In the genomic region with DNA sequence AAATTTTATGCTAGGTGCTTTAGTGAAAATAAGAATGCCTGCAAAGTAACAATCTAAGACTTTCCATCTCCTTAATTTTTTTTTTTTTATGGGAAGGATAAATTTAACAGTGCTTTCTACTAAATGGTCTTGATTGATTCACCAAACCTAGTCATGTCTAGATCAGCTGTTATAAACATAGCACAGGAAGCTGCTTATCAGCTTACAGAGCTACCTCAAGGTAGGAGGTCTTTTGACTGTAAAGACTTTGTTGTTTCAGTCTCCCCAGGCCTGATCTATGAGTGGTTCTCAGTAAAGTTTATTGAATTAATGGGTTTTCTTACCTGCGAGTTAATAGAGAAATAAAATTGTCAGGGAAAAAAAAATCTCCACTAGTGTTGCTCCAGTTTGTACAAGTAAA, we compare ENCODE assay signal across 14 mouse cellular contexts.
"Had no signal": no experiment of that assay in that cellular context is flagged by ENCODE, and none has a peak within 500 bp of the region (broad histone marks: within the 10 kb centered on the region; RNA-seq: fewer than 3 reads in every experiment).

No protein-coding gene starts in this region.

- H3K27me3 ChIP-seq: limb, embryonic 13.5 days; liver, embryonic 12.5 days; liver, embryonic 15.5 days; lung, embryonic 15.5 days; midbrain, embryonic 12.5 days; midbrain, embryonic 15.5 days had no signal

- H3K4me3 ChIP-seq: limb, embryonic 10.5 days; limb, embryonic 13.5 days; liver, embryonic 12.5 days; liver, embryonic 15.5 days; lung, embryonic 15.5 days; midbrain, embryonic 12.5 days; midbrain, embryonic 15.5 days; myocyte had no signal

- H3K27ac ChIP-seq: limb, embryonic 10.5 days; limb, embryonic 13.5 days; liver, embryonic 12.5 days; liver, embryonic 15.5 days; lung, embryonic 15.5 days; midbrain, embryonic 12.5 days; midbrain, embryonic 15.5 days; stomach, postnatal 0 days had no signal

- H3K9ac ChIP-seq: limb, embryonic 13.5 days; liver, embryonic 12.5 days; liver, embryonic 15.5 days; lung, embryonic 15.5 days; midbrain, embryonic 12.5 days; midbrain, embryonic 15.5 days had no signal

- H3K4me2 ChIP-seq: limb, embryonic 13.5 days; liver, embryonic 12.5 days; liver, embryonic 15.5 days; lung, embryonic 15.5 days; midbrain, embryonic 12.5 days; midbrain, embryonic 15.5 days had no signal

- DNase-seq: kidney, postnatal 4 days; layer of hippocampus, adult 9-11 months; liver; thymus, postnatal 36 days had no signal

- H3K4me1 ChIP-seq: limb, embryonic 10.5 days; midbrain, embryonic 12.5 days; midbrain, embryonic 15.5 days had no signal

- ATAC-seq: intestine, postnatal 0 days; liver, embryonic 12.5 days; midbrain, embryonic 15.5 days had no signal

- H3K9me3 ChIP-seq: limb, embryonic 10.5 days; limb, embryonic 13.5 days; liver, embryonic 12.5 days; liver, embryonic 15.5 days; lung, embryonic 15.5 days; midbrain, embryonic 12.5 days; midbrain, embryonic 15.5 days had no signal
